Mouse (Mus musculus) effector memory CD4-positive, alpha-beta T cell, adult 5 months (primary cell): Measurements from ENCODE around the gene Rnf223. TPM values are rescaled to one million over a fixed set of nuclear protein-coding genes. Genes with fewer than 3 reads are reported as not detected.

Experiments
- polyA plus RNA-seq: library from polyadenylated mRNA; unstranded; fragments of 100-300 nt; shearing (Covaris generic); gene quantifications from one replicate; pipeline ENCODE4 v1.2.1, GENCODE M21; 2017

The Rnf223 gene
- polyA plus RNA-seq = not detected

DNA sequence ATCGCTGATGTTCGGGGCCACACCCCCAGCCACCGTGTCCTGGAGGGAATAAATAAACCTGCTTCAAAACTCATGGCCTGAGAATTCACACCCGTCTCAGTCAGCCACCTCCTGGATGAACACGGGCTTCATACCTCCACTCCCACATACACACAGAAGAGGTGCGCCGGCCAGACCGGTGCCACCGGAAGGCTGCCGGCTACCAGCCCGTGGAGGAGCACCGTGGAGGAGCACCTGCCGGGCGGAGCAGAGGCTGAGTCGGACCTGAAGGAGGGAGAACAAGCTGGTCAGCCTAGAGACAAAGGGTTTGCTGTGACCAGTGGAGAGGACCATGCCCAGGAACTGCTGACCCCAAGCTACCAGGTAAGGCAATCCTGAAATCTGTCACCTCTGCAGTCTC is at the start of gene Rnf223:
Rnf223 (plus strand) TSS at position 78 of the 400 bp plus-strand sequence.

DNA sequence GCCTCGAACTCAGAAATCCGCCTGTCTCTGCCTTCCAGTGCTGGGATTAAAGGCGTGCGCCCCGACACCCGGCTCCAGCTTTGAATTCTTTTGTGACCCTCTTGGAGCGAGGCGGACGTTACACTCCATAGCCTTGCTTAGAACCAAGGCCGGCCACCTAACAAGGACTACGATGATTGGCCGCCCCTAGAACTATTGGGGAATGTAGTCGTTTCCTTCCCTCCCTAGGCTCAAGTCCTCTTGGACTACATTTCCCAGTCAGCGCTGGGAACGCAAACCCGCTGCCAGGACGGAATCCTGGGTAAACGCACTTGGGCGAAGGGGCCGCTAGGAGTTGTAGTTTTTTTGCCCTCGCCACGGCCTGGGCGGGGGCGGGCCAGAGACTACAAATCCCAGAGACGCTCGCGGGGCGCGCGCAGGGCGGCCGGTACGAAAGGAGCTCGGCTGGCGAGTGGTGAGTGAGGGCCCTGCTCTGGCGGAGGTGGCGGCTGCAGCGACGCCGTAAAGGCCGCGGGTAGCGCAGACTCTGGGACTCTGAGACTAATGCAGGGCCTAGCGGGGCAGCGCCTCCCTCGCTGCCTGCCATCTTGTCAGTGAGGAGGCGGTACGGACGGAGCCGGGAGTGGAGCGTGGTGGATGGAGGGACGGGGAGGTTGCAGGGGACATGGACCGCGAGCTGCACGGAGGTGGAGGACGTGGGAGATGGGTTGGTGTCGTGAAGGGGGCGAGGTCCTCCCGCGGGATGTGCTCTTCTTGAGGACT is 20.6 kb upstream of the Rnf223 start, which contains the start of gene 9430015G10Rik:
9430015G10Rik (plus strand) TSS at position 413 of the 762 bp plus-strand sequence.

Other genes starting within 250 kb of the Rnf223 start
- 29.1 TPM for gene Pusl1, start 238.7 kb upstream of the Rnf223 start, polyA plus RNA-seq
- gene Acap3, start 238.7 kb upstream of the Rnf223 start, polyA plus RNA-seq = 29.0 TPM
- gene Ube2j2, start 186.7 kb upstream of the Rnf223 start, polyA plus RNA-seq = 163 TPM
- gene C1qtnf12, start 168.2 kb upstream of the Rnf223 start, polyA plus RNA-seq = 4.2 TPM
- gene B3galt6, start 137.9 kb upstream of the Rnf223 start, polyA plus RNA-seq = 7.5 TPM
- gene Sdf4, start 137.6 kb upstream of the Rnf223 start, polyA plus RNA-seq = 443 TPM
- 675 TPM for gene Tnfrsf4, start 116.7 kb upstream of the Rnf223 start, polyA plus RNA-seq
- gene Tnfrsf18, start 104.3 kb upstream of the Rnf223 start, polyA plus RNA-seq = 435 TPM
- gene Ttll10, start 71.1 kb upstream of the Rnf223 start, polyA plus RNA-seq = 0.27 TPM
- gene 9430015G10Rik, start 20.5 kb upstream of the Rnf223 start, polyA plus RNA-seq = 26.8 TPM
- 3.6 TPM for gene Agrn, start 67.0 kb downstream of the Rnf223 start, polyA plus RNA-seq
- 195 TPM for gene Isg15, start 70.3 kb downstream of the Rnf223 start, polyA plus RNA-seq
- 131 TPM for gene AW011738, start 72.8 kb downstream of the Rnf223 start, polyA plus RNA-seq
- 1.4 TPM for gene Perm1, start 85.4 kb downstream of the Rnf223 start, polyA plus RNA-seq
- 35.3 TPM for gene Plekhn1, start 104.3 kb downstream of the Rnf223 start, polyA plus RNA-seq
- 172 TPM for gene Noc2l, start 105.5 kb downstream of the Rnf223 start, polyA plus RNA-seq
- gene Samd11, start 125.1 kb downstream of the Rnf223 start, polyA plus RNA-seq = 17.0 TPM
- not detected for gene Vmn2r-ps159, start 200.6 kb downstream of the Rnf223 start, polyA plus RNA-seq